Mouse (Mus musculus) myocyte (in vitro differentiated cells): ENCODE measurements around the gene Kif4. TPM values are rescaled to one million over a fixed set of nuclear protein-coding genes. Genes with fewer than 3 reads are reported as not detected.

Experiments used
- H3K27me3 ChIP-seq: one replicate; pipeline ENCODE4 v1.6.1; 2011; ENCODE audit not compliant: control insufficient read depth, insufficient read depth, insufficient read length
- H3K36me3 ChIP-seq: one replicate; pipeline ENCODE4 v1.6.1; 2011; ENCODE audit not compliant: control insufficient read depth, insufficient read depth
- H3K4me2 ChIP-seq: one replicate; pipeline ENCODE4 v1.6.1; 2011; ENCODE audit warnings: low read depth, control low read depth
- H3K4me3 ChIP-seq: one replicate; pipeline ENCODE4 v1.5.1; 2011; ENCODE audit warnings: mild to moderate bottlenecking, control low read depth, moderate library complexity
- H3K79me2 ChIP-seq: one replicate; pipeline ENCODE4 v1.6.1; 2011; ENCODE audit not compliant: control insufficient read depth, insufficient read depth
- H3ac ChIP-seq: one replicate; pipeline ENCODE4 v1.6.1; 2011; ENCODE audit not compliant: control insufficient read depth, insufficient read length
- CEBPB ChIP-seq: IDR thresholded peaks from 2 replicates; pipeline ENCODE4 v1.6.1; 2011; ENCODE audit warnings: mild to moderate bottlenecking, moderate library complexity; ENCODE audit not compliant: poor library complexity, insufficient read depth, severe bottlenecking
- E2F4 ChIP-seq: IDR thresholded peaks from one replicate; pipeline ENCODE4 v1.6.1; 2011; ENCODE audit warnings: mild to moderate bottlenecking, control low read depth, moderate library complexity; ENCODE audit not compliant: insufficient read depth
- MAX ChIP-seq: IDR thresholded peaks from one replicate; pipeline ENCODE4 v1.6.1; 2011; ENCODE audit warnings: low read depth, mild to moderate bottlenecking, control low read depth
- MYOD1 ChIP-seq, 3 experiments: IDR thresholded peaks; one replicate each; pipeline ENCODE4 v1.6.1; 2011; ENCODE audit warnings: control low read depth in 2 of 3, low read depth in 2 of 3, mild to moderate bottlenecking in 2 of 3, moderate library complexity in 1 of 3; ENCODE audit not compliant: insufficient read length in 2 of 3, control insufficient read depth in 1 of 3
- MYOG ChIP-seq, 3 experiments: IDR thresholded peaks; one replicate each; pipeline ENCODE4 v1.6.1; 2011; ENCODE audit warnings: control low read depth in 2 of 3, low read depth in 2 of 3, mild to moderate bottlenecking in 2 of 3; ENCODE audit not compliant: insufficient read length in 2 of 3, control insufficient read depth in 1 of 3, insufficient read depth in 1 of 3
- POLR2A ChIP-seq: IDR thresholded peaks from one replicate; pipeline ENCODE4 v1.6.1; 2011; ENCODE audit warnings: low read depth, mild to moderate bottlenecking, control low read depth, moderate library complexity; ENCODE audit not compliant: insufficient read length
- POLR2AphosphoS2 ChIP-seq: IDR thresholded peaks from one replicate; pipeline ENCODE4 v1.6.1; 2011; ENCODE audit warnings: low read depth, control low read depth; ENCODE audit not compliant: insufficient read length
- REST ChIP-seq: IDR thresholded peaks from one replicate; pipeline ENCODE4 v1.6.1; 2011; ENCODE audit warnings: mild to moderate bottlenecking, control low read depth, moderate library complexity; ENCODE audit not compliant: insufficient read depth, insufficient read length
- SRF ChIP-seq: IDR thresholded peaks from one replicate; pipeline ENCODE4 v1.6.1; 2011; ENCODE audit warnings: low read depth; ENCODE audit not compliant: control insufficient read depth, insufficient read length
- TCF12 ChIP-seq: IDR thresholded peaks from one replicate; pipeline ENCODE4 v1.6.1; 2011; ENCODE audit warnings: mild to moderate bottlenecking, control low read depth; ENCODE audit not compliant: poor library complexity, insufficient read depth, severe bottlenecking
- TCF3 ChIP-seq: IDR thresholded peaks from one replicate; pipeline ENCODE4 v1.6.1; 2011; ENCODE audit warnings: low read depth, control low read depth; ENCODE audit not compliant: insufficient read length
- USF1 ChIP-seq: IDR thresholded peaks from one replicate; pipeline ENCODE4 v1.6.1; 2011; ENCODE audit warnings: low read depth, mild to moderate bottlenecking, control low read depth, moderate library complexity
- polyA plus RNA-seq: library from polyadenylated mRNA; unstranded; fragments of >200 nt; fragmentation: generic; extraction: Trizol; gene quantifications from one replicate; pipeline ENCODE4 v1.2.1, GENCODE M21; 2012; ENCODE audit warnings: missing spikeins

The Kif4 gene
- polyA plus RNA-seq, 1 experiment: 4.5 TPM

DNA sequence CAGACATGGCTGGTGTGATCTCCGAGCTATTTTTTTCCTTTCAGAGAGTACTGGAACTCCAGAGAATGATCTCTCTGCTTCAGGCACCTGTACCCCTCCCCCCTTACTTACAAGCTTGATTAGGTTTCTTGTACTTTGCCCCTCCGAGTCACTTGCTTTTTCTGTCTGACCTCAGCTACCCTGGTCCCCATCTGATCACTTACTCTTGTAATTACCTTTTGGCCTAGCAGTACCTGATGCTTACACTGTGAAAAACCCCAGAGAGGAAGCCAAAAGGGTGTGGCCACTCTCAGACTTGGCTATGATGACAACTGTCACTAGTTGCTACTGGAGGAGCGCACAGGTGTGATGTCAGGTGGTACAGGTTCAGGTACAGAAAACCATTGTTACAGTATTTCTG is 7.0 kb upstream of the Kif4 start:
- Histone ChIP-seq H3K4me2 (no peak overlapping the region), H3K27me3 (no peaks in the 10 kb centered on the region), H3K79me2 (no peaks in the 10 kb centered on the region), H3K36me3 (no peaks in the 10 kb centered on the region), H3ac (no peak overlapping the region), H3K4me3 (no peak overlapping the region)
- TF ChIP-seq POLR2A: no peak
- no peak for TF ChIP-seq E2F4
- TF ChIP-seq MAX: no peak
- no peak for TF ChIP-seq REST
- no peak for TF ChIP-seq SRF
- no peak for TF ChIP-seq USF1
- no peak for TF ChIP-seq MYOD1 (IDR thresholded peaks at IDR 0.05; ENCODE audit: control insufficient read depth in 1 of 3, insufficient read length in 2 of 3, low read depth in 2 of 3)
- TF ChIP-seq CEBPB: no peak
- TF ChIP-seq MYOG (IDR thresholded peaks at IDR 0.05; ENCODE audit: control insufficient read depth in 1 of 3, insufficient read depth in 1 of 3, insufficient read length in 2 of 3, low read depth in 2 of 3): no peak
- no peak for TF ChIP-seq TCF12
- TF ChIP-seq POLR2AphosphoS2: no peak
- TF ChIP-seq TCF3: no peak

DNA sequence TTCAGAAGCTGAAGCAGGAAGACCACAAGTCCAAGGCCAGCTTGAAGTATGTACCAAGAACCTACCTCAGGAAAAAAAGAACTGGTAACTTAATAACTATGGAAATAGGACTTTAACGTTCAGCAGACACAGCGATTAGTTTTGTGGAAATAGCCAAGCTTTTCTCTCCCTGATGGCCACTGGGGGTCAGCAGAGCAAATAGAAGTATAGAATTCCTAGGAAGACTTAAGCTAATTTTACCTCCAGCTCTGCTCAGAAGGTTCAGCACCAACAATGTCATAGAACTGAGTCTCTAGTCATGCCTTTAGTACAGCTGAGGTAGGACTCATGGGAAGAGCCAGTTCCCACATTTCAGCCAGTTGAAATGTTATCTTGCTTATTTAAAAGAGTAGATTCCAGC is 4.2 kb upstream of the Kif4 start:
- Histone ChIP-seq H3K27me3 (no peaks in the 10 kb centered on the region), H3K4me2 (no peak overlapping the region), H3K79me2 (peaks cover 6% of the 10 kb centered on the region), H3K4me3 (no peak overlapping the region), H3K36me3 (no peaks in the 10 kb centered on the region), H3ac (no peak overlapping the region)
- no peak for TF ChIP-seq REST
- no peak for TF ChIP-seq SRF
- no peak for TF ChIP-seq POLR2A
- TF ChIP-seq MAX: no peak
- TF ChIP-seq TCF3: no peak
- TF ChIP-seq POLR2AphosphoS2: no peak
- TF ChIP-seq CEBPB: no peak
- TF ChIP-seq TCF12: no peak
- TF ChIP-seq USF1: no peak

DNA sequence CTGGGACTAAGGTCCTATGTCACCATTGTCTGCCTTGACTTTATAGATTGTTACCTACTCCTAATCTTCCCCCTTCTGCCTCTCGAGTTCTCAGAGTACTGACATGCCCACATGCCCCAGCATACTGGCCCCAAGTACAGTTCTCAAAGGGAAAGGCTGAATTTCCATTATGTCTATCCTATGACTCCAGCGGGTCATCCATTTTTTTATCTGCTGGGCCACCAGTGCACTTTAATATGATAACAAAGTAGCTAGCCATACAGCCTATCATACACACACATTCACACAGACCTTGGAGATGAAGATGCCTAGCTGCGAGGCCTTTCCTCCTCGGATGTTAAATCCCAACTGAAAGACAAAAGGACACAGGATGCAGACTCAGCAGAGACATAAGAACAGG is 1.3 kb upstream of the Kif4 start:
- Histone ChIP-seq H3K4me3 (peak overlapping the region; percentile 70), H3K4me2 (peak overlapping the region; percentile 56)

DNA sequence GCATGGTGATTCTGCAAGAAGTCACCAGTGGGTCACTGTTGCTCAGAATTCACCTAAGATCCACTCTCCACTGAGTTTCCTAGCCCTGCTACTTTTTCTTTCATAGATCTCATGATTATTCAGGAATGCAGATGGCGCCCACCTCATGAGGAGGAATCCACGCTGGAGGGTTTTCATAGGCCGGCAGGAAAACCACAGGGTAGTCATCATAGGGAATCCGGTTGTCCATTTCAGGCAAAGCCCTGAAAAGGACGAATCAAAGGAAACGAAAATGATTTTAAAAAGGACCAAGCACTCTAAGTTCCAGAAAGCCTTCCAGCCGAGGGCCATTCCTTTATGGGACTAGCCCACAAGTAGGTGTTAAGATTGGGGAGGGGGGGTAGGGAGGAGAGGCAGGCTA is 391 bp upstream of the Kif4 start:
- no peak for TF ChIP-seq MAX
- no peak for TF ChIP-seq MYOD1 (IDR thresholded peaks at IDR 0.05; ENCODE audit: control insufficient read depth in 1 of 3, insufficient read length in 2 of 3, low read depth in 2 of 3)
- no peak for TF ChIP-seq REST
- no peak for TF ChIP-seq SRF
- TF ChIP-seq POLR2AphosphoS2: no peak
- no peak for TF ChIP-seq E2F4
- TF ChIP-seq TCF12: no peak
- H3K27me3 ChIP-seq: no peaks in the 10 kb centered on the region
- peak overlapping the region; percentile 70 for H3K4me3 ChIP-seq
- H3ac ChIP-seq: peak overlapping the region; percentile 70
- H3K79me2 ChIP-seq: peaks cover 43% of the 10 kb centered on the region
- peak overlapping the region; percentile 56 for H3K4me2 ChIP-seq
- H3K36me3 ChIP-seq: no peaks in the 10 kb centered on the region

More for the DNA sequence above, 1.3 kb upstream of the Kif4 start:
- Histone ChIP-seq H3K36me3 (no peaks in the 10 kb centered on the region), H3K27me3 (no peaks in the 10 kb centered on the region), H3ac (no peak overlapping the region), H3K79me2 (peaks cover 34% of the 10 kb centered on the region)
- TF ChIP-seq SRF: no peak
- TF ChIP-seq E2F4: no peak
- no peak for TF ChIP-seq POLR2A
- no peak for TF ChIP-seq POLR2AphosphoS2
- TF ChIP-seq TCF12: no peak
- TF ChIP-seq MYOG (IDR thresholded peaks at IDR 0.05; ENCODE audit: control insufficient read depth in 1 of 3, insufficient read depth in 1 of 3, insufficient read length in 2 of 3, low read depth in 2 of 3): no peak

DNA sequence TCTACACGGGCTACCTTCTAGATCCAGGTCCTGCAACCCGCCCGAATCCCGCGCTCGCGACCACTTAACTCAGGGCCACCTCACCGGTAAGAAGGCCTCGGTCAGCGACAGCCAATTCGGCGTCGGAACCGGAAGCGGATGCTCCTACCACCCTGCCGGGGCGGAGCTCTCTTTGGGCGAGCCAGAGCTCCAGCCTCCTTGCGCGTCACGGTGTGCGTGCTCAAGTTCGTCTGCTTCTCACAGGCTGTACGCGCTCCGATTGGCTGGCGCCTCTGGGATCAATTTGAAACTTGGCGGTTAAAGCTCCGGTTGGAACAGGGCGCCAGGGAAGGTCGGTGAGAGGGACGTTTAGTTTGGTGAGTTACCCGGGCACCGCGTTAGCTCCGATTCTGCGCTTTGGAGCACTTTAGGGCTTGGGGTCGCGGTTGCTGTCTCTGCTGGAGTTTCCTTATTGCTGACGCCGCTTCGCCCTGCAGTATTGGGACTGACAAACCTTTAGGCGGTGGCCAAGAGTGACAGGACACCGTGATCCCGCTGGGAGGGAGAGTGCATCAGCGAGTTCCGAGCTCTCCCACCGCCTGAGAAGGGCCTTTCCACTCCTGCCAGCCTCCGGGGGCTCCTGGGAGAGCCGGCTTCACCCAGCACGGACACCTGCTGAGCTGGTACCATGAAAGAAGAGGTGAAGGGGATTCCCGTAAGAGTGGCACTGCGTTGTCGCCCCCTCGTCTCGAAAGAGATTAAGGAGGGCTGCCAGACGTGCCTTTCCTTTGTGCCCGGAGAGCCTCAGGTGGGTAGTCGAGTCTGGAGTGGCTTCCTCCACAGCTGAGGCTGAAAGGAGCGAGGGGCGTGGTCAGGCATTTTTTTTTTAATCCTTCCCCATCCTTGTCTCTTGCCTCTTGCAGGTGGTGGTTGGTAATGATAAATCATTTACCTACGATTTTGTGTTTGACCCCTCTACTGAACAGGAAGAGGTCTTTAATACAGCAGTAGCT is 561 bp downstream of the Kif4 start, which contains the start of gene Pdzd11:
TSS of gene Pdzd11 (minus strand) at position 767 of the 992 bp plus-strand sequence.
- Histone ChIP-seq H3K27me3 (no peaks in the 10 kb centered on the region), H3K79me2 (peaks cover 44% of the 10 kb centered on the region)
- peak; percentile 86 for TF ChIP-seq POLR2A
- TF ChIP-seq MAX: no peak
- no peak for TF ChIP-seq SRF
- no peak for TF ChIP-seq CEBPB
- peak; percentile 90 for TF ChIP-seq E2F4
- TF ChIP-seq MYOD1 (IDR thresholded peaks at IDR 0.05; ENCODE audit: control insufficient read depth in 1 of 3, insufficient read length in 2 of 3, low read depth in 2 of 3): no peak
- no peak for TF ChIP-seq TCF3
- TF ChIP-seq POLR2AphosphoS2: peak; percentile 81
- TF ChIP-seq TCF12: no peak

More for the DNA sequence above, 561 bp downstream of the Kif4 start, which contains the start of gene Pdzd11:
- Histone ChIP-seq H3K4me3 (peak within 1 kb of the TSS; percentile 70), H3K36me3 (no peaks in the 10 kb centered on the region), H3ac (peak within 1 kb of the TSS; percentile 70), H3K4me2 (peak within 1 kb of the TSS; percentile 56)
